Mouse (Mus musculus): ENCODE results near the gene Pold4.

The Pold4 gene

GRCm38 (mm10) chr19:4280425-4280824 is 48.7 kb downstream of the Pold4 start:
- DNase-seq = no peak

GRCm38 (mm10) chr19:4282898-4283553 is 51.3 kb downstream of the Pold4 start, which contains the start of gene Ankrd13d:
Gene Ankrd13d (minus strand): TSS chr19:4283137.
- DNase-seq = peak; percentile 88 to 90

Measured in cerebellum, postnatal 25 days (tissue).